Mouse (Mus musculus) cortical plate, adult 2 months (tissue): ENCODE measurements at regions not wholly inside any gene's neighbourhood (a gene's known extent, or its start where the extent isn't known, plus 50 kb on each side); places are given as distances from the start of the nearest gene placed in this dataset.

ENCODE experiments used
- CTCF ChIP-seq: fragments of 200-500 bp; IDR thresholded peaks from 2 replicates; pipeline ENCODE4 v1.5.1; 2011; ENCODE audit warnings: mild to moderate bottlenecking, control low read depth, low read length; ENCODE audit not compliant: insufficient read depth; ENCODE audit errors: extremely low read depth
- POLR2A ChIP-seq: fragments of 200-500 bp; IDR thresholded peaks from 2 replicates; pipeline ENCODE4 v1.6.1; 2011; ENCODE audit warnings: mild to moderate bottlenecking, low read length, control low read depth; ENCODE audit not compliant: insufficient read depth; ENCODE audit errors: extremely low read depth

GRCm38 (mm10) chr10:66470684-66471083, 625.2 kb upstream of the Jmjd1c start:
- TF ChIP-seq CTCF (no peak), POLR2A (no peak)
